Mouse (Mus musculus) erythroblast, embryonic 14.5 days (primary cell): Measurements from ENCODE around the gene C8b. TPM values are rescaled to one million over a fixed set of nuclear protein-coding genes. Genes with fewer than 3 reads are reported as not detected.

Experiments
- H3K27me3 ChIP-seq: 2 replicates; pipeline ENCODE4 v1.6.1; 2012; ENCODE audit warnings: inconsistent platforms; ENCODE audit not compliant: control insufficient read depth
- H3K36me3 ChIP-seq: 2 replicates; pipeline ENCODE4 v1.6.1; 2012; ENCODE audit warnings: mild to moderate bottlenecking, inconsistent platforms; ENCODE audit not compliant: control insufficient read depth
- H3K4me1 ChIP-seq: 2 replicates; pipeline ENCODE4 v1.6.1; 2012; ENCODE audit warnings: inconsistent platforms; ENCODE audit not compliant: control insufficient read depth
- H3K4me3 ChIP-seq: replicated peaks from 2 replicates; pipeline ENCODE3; 2012; ENCODE audit warnings: moderate library complexity, mild to moderate bottlenecking, inconsistent platforms
- H3K9me3 ChIP-seq: 2 replicates; pipeline ENCODE4 v1.6.1; 2012; ENCODE audit warnings: low read length, inconsistent platforms, mixed read lengths; ENCODE audit not compliant: control insufficient read depth
- GATA1 ChIP-seq: IDR thresholded peaks from 2 replicates; pipeline ENCODE4 v1.6.1; 2012; ENCODE audit warnings: low read length, inconsistent platforms, mixed read lengths
- TAL1 ChIP-seq: IDR thresholded peaks from 3 replicates; pipeline ENCODE4 v1.6.1; 2012; ENCODE audit warnings: low read length, inconsistent platforms, mixed read lengths
- polyA plus RNA-seq: library from polyadenylated mRNA; stranded (reverse); fragments of >175 nt; gene quantifications from 2 replicates; pipeline ENCODE4 v1.2.3, GENCODE M21; 2012

The C8b gene
- polyA plus RNA-seq: not detected in 2 replicates

DNA sequence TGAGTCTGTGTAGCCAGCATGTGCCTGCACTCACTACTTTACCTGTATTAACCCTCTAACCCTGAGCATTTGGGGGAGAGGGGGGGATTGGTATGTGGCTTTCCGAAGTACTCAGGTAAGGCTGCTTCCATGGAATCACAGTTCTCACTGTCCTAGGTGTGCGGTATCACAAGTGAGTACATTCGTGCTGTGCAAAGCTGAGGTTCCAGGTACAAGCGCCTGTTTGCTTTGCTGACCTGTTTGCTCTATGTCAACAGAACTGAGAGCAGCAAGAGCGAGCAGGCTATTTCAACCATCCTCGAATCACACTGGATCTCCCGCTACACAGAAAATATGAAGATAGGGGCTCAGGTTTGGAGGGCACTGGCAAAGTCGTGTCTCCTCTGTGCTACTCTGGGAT, at the start of gene C8b:
Gene C8b (plus strand): TSS at position 253 of the 400 bp plus-strand sequence.
- no peak within 1 kb of the TSS for H3K4me3 ChIP-seq

DNA sequence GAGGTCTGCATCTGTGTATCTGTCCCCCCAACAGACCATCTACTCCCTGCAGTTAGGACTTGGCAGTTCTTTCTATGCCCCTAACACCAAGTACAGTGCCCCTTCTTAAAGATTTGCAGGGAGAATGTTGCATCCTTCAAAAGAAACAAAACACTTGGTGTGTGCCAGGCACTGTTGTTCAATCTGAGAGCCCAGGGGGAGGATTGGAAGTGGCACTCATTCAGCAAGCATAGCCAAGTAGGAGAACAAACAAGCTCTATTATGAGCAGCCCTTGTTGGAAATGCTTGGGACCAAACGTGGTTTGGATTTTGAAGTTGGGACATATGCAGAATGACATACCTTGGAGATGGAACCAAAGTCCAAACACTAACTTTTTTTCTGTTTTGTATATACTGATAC, 49.6 kb upstream of the C8b start:
- Histone ChIP-seq H3K9me3 (peaks cover 9% of the 10 kb centered on the region; the same call in 1 of the 2 replicates), H3K4me1 (no peaks in the 10 kb centered on the region), H3K27me3 (no peaks in the 10 kb centered on the region), H3K4me3 (no peak overlapping the region), H3K36me3 (no peaks in the 10 kb centered on the region)
- TF ChIP-seq GATA1 (no peak), TAL1 (no peak)

More for the DNA sequence above, at the start of gene C8b:
- Histone ChIP-seq H3K27me3 (no peaks in the 10 kb centered on the region), H3K9me3 (peaks cover 5% of the 10 kb centered on the region; the same call in 1 of the 2 replicates), H3K36me3 (no peaks in the 10 kb centered on the region), H3K4me1 (no peaks in the 10 kb centered on the region)
- TF ChIP-seq TAL1: no peak
- no peak for TF ChIP-seq GATA1

GRCm38 (mm10) chr4:104718973-104719795, 46.9 kb upstream of the C8b start:
- peaks cover 3% of the 10 kb centered on the region; the same call in 1 of the 2 replicates for H3K9me3 ChIP-seq
- no peak overlapping the region for H3K4me3 ChIP-seq
- TF ChIP-seq TAL1 (no peak), GATA1 (no peak)
- no peaks in the 10 kb centered on the region for H3K4me1 ChIP-seq
- H3K27me3 ChIP-seq: no peaks in the 10 kb centered on the region
- H3K36me3 ChIP-seq: no peaks in the 10 kb centered on the region

GRCm38 (mm10) chr4:104723527-104724045, 42.5 kb upstream of the C8b start:
- Histone ChIP-seq H3K27me3 (no peaks in the 10 kb centered on the region), H3K4me1 (no peaks in the 10 kb centered on the region), H3K36me3 (no peaks in the 10 kb centered on the region), H3K9me3 (peaks cover 6% of the 10 kb centered on the region), H3K4me3 (no peak overlapping the region)
- TF ChIP-seq GATA1 (no peak), TAL1 (no peak)

DNA sequence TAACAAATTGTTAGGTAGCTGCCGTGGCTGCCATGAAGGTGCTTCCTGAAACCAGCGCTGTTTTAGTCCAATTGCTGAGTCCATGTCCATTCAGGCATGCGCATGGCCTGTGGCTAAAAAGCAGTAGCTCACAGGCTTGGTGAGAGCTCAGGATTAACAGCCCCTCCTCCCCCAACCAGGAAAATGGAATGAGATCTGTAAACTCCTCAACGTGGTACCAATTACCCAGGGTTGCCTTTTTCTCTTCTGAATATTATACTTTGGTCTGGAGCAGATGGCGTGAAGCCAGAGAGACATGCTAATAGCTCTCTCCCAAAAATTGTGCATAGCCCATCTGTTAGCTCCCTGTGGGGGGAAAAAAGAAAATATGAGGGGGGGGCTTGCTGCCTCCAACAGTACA, 41.9 kb upstream of the C8b start:
- no peaks in the 10 kb centered on the region for H3K4me1 ChIP-seq
- no peak for TF ChIP-seq GATA1
- no peak for TF ChIP-seq TAL1
- no peaks in the 10 kb centered on the region for H3K36me3 ChIP-seq
- no peaks in the 10 kb centered on the region for H3K27me3 ChIP-seq
- peaks cover 6% of the 10 kb centered on the region for H3K9me3 ChIP-seq
- no peak overlapping the region for H3K4me3 ChIP-seq

DNA sequence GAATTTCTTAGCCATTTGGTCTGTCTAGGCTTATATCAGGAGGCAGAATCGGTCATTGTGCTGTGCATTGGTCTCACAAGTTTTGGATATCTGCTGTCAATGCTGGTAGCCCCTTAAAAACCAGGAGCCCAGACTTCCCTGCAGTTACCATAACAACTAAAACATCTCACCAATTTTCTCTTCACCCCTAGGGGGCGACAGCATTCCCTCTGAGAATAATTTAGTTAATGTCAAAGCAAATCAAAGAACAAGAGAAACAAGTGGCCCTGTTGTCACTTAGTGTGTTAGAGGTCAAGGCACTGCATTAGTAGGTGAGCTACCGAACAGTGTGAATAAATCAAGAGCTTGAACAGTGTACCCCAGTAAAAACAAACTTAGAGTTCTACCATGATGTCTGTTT, 40.4 kb upstream of the C8b start:
- peaks cover 6% of the 10 kb centered on the region for H3K9me3 ChIP-seq
- no peak overlapping the region for H3K4me3 ChIP-seq
- no peaks in the 10 kb centered on the region for H3K4me1 ChIP-seq
- no peaks in the 10 kb centered on the region for H3K27me3 ChIP-seq
- no peaks in the 10 kb centered on the region for H3K36me3 ChIP-seq
- TF ChIP-seq GATA1 (no peak), TAL1 (no peak)

- no peak for TF ChIP-seq TAL1
- no peak for TF ChIP-seq GATA1
- Histone ChIP-seq H3K4me3 (no peak overlapping the region), H3K4me1 (no peaks in the 10 kb centered on the region), H3K27me3 (no peaks in the 10 kb centered on the region), H3K9me3 (peaks cover 9% of the 10 kb centered on the region), H3K36me3 (no peaks in the 10 kb centered on the region)
These were observed 36.9 kb upstream of the C8b start for GRCm38 (mm10) chr4:104729185-104729584.

GRCm38 (mm10) chr4:104746500-104746899, 19.6 kb upstream of the C8b start:
- Histone ChIP-seq H3K4me1 (no peaks in the 10 kb centered on the region), H3K4me3 (no peak overlapping the region), H3K27me3 (no peaks in the 10 kb centered on the region), H3K9me3 (peaks cover 9% of the 10 kb centered on the region; the same call in 1 of the 2 replicates), H3K36me3 (no peaks in the 10 kb centered on the region)
- TF ChIP-seq TAL1 (no peak), GATA1 (no peak)

GRCm38 (mm10) chr4:104754090-104754489, 12.0 kb upstream of the C8b start:
- Histone ChIP-seq H3K36me3 (no peaks in the 10 kb centered on the region), H3K4me3 (no peak overlapping the region), H3K27me3 (no peaks in the 10 kb centered on the region), H3K9me3 (peaks cover 8% of the 10 kb centered on the region), H3K4me1 (no peaks in the 10 kb centered on the region)
- TF ChIP-seq TAL1 (no peak), GATA1 (no peak)
